Mouse (Mus musculus): Measurements from ENCODE around the gene Gatm.

Gatm gene

GRCm38 (mm10) chr2:122608820-122609219 is 2.3 kb downstream of the Gatm start:
- DNase-seq (ENCODE audit: low spot score in 2 of 2) = no peak

GRCm38 (mm10) chr2:122605829-122606228 is 5.3 kb downstream of the Gatm start:
- DNase-seq (ENCODE audit: low spot score in 2 of 2) = peak in 1 of 2 experiments; percentile 36

GRCm38 (mm10) chr2:122601354-122601753 is 9.7 kb downstream of the Gatm start:
- no peak for DNase-seq (ENCODE audit: low spot score in 2 of 2)

DNA sequence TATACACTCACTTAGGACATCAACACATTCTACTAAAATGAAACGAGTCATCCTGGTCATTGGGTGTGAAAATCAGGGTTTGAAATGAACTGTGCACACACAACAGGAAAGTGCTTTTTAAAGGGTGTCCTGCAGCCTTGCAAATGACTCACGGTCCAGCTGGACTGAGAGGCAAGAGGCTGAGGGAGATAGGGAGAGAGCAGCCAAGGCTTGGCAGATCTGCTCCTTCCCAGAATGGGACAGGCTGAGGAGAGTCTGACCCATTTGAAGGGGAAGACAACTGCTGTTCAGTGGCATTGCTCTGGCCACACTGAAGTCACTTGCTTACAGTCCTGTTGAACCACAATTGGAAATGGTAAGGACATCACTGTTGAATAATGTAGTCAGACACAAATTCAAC is 11.4 kb downstream of the Gatm start:
- no peak for DNase-seq (ENCODE audit: low spot score in 2 of 2)

DNA sequence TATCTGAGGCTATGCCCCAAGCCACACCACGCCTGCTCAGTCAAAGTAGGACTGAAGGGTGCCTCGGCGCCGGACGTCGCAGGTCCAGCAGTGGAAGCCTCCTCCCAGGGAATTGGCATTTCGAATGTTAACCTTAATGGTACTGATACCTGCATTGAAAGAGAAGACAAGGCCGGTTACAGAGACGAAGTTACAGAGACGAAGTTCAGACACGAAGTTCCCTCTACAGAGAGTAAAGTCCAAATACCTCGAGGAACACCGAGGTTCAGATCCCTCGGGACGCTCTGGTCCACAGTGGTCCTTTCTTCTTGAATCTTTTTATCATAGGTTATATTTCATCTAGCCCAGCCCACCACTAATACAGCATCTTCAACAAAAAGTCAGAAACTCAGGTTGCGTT is 15.6 kb downstream of the Gatm start:
- no peak for DNase-seq (ENCODE audit: low spot score in 2 of 2)

DNA sequence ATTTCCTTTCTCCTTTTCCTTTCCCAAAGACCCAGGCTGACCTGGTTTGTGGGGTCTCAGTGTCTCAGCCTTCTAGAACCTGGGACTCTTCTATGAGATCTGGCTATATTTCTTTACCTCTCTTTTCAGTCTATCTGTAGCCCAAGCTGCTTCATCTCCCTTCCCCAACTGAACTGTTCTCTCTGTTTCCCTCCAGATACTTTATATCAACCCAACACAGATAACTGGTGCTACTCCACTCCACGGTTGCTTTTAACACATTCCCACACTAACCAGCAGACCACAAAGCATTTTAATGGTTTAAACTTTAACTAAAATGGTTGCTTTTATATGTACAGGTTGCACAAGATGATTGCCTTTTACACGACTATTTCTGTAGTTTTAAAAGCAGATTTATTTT is 19.9 kb downstream of the Gatm start:
- DNase-seq (ENCODE audit: low spot score in 2 of 2) = no peak

DNA sequence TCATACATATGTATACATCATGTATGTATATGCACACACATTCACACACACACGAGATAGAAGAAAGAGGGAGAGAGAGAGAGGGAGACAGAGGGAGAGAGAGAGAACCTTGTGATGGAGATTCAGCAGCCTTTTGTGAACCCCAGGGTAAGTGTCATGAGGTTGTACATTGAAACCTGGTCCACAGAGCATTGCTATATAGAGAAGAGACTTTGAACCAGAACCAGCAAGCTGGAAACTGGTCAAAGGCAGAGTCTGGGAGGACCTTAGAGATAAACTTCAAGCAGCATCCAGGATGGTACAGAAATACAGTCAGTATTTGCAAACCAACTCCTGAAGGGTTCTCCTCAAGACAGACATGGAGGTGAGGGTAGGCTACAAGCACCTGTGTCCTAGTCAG is 20.8 kb downstream of the Gatm start:
- no peak for DNase-seq (ENCODE audit: low spot score in 2 of 2)

DNA sequence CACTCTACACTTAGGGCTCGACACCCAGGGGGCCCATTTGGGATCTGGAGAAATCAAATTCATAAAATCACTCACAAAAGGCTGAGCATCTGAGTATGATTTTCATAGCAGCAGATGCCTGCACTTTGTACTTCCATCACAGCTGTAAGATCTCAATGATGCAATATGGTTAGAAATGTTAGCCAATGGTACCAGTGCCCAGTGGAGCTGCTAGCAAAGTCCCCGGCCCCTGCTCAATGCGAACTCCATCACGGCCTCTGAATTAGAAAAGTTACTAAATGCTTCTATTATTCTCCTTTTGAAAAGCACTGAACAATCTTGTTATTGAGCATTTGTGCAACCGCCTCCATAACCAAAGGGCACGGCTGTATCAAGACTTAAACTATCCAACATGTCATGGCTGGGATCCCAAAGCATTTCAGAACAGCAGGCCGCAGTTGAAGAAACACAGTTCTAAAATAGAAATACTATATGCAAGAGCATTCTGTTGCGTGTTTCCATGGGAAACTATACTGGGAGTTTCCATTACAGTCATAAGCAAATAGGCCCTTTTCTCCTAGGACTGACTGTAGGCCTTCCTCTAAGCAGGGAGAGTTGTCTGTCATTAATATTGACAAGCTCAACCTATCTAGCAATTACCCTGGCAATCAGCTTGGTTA is 23.1 kb downstream of the Gatm start:
- DNase-seq (ENCODE audit: low spot score in 2 of 2) = no peak

DNA sequence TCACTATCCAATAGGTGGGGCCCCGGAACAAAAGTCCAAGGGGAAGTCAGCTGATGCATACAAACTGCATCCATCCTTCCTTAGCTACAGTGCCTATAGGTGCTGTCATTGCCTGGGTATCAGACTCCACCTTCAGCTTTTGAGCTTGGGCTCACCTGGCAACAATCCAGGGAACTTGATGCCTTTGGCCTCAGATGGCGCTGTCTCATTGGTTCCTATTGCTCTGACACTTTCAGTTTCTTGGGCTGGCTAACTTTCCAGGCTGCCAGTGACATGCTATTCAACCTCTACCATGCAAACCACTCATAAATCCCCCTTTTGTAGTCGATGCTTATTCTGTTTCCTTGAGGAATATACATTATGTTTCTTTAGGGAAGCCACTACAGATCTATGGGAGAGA is 24.8 kb downstream of the Gatm start:
- no peak for DNase-seq (ENCODE audit: low spot score in 2 of 2)

DNA sequence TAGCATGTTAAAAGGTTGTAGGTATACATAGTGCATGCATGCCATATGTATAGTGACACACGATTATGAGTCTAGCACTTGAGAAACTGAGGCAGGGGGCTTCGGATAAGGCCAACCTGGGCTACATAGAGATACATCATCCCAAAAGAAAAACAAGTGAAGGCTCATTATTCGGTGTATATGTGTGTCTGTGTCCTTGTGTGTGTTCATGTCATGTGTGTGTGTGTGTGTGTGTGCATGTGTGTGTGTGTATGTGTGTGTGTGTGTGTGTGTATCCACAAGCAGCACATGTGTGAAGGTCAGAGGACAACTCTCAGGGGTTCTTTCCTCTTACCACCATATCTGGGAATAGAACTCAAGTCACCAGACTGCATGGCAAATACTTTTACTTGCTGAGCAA is 28.8 kb downstream of the Gatm start:
- DNase-seq (ENCODE audit: low spot score in 2 of 2) = no peak

DNA sequence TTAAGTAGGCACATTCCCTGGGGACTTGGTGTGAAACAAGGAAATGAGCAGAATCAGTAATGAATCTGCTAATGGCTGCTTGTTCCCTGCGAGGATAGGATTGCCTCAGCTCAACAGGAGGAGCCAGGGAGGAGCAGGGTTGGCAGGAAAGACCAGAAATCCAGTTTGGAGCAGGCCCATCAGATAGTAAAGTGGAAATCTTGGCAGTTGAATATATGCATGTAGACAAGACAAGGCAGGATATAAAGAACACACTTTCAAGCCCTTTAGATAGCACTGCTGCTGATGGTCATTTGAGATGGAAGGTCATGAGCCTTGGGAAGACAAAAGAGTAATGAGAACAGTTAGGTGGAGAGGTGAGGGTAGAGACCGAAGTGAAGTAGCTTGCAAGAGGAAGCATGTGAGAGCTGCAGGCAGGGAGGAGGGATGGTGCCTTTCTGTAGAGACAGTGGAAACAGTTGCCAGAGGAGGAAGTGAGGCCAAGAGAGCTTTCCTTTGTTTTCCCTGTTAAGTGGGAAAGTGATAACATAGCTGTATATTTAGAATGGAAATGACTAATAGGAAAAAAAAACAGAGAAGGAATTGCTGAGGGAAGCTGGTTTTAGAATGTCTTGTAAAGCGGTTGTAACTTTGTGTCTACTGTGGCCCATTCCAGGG is 29.6 kb downstream of the Gatm start:
- no peak for DNase-seq (ENCODE audit: low spot score in 2 of 2)

- DNase-seq (ENCODE audit: low spot score in 2 of 2) = no peak
These were observed 30.7 kb downstream of the Gatm start for GRCm38 (mm10) chr2:122580426-122580825.

DNA sequence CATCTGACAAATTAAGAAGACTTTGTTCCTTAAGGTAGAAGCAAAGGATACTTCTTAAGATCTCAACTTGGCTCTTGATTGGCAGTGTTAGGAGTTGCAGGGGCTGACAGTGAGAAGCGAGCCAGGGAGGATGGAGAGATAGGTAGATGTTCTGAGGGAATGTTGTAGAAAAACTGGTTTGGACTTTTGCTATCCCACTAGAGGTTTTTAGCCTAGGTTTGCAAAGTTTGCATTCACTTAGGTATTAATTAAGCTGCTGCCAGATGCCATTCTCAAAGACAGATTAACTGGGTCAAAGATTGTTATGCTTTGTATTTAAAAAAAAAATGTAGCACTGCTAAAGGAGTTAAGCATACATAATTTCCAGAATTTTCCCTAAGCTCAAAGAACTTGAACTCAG is 33.8 kb downstream of the Gatm start:
- no peak for DNase-seq (ENCODE audit: low spot score in 2 of 2)

GRCm38 (mm10) chr2:122576295-122576694 is 34.8 kb downstream of the Gatm start:
- DNase-seq (ENCODE audit: low spot score in 2 of 2) = no peak

GRCm38 (mm10) chr2:122575470-122575869 is 35.6 kb downstream of the Gatm start:
- DNase-seq (ENCODE audit: low spot score in 2 of 2) = no peak

DNA sequence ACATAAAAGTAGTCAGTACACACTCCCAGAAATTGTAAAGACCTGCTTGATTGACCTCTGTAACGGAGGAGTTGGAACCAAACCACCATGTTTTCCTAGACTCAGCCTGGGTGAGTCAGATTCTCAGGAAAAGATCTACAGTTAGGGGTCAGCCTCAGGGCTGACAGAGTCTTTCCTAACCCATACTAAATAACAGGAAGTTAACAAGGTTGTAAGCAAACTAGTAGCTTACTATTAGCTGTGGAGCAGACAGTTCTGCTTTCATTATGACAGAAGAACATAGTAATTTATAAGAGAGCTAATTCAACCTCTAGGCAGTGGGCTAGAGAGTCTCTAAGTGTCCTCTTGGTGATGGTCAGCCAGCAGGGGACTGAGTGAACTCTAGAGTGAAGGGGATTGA is 38.7 kb downstream of the Gatm start:
- no peak for DNase-seq (ENCODE audit: low spot score in 2 of 2)

DNA sequence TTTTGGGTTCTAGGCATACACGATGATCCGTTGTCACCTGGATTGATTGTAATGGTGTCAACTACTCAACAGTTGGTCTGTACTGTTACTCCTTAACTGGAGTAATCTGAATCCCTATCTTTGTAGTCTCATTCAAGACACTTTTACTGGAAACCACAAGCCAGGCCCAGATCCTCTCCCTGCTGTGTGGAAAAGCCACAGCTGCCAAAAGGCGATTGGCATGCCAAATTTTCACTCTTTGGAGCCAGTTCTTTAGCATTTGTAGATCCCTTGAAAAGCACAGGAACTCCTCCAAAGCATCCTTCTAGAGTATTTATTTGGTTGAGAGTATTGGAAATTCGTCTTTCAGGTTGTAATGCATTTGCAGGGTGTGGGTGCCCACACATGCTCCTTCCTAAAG is 39.8 kb downstream of the Gatm start:
- no peak for DNase-seq (ENCODE audit: low spot score in 2 of 2)

DNA sequence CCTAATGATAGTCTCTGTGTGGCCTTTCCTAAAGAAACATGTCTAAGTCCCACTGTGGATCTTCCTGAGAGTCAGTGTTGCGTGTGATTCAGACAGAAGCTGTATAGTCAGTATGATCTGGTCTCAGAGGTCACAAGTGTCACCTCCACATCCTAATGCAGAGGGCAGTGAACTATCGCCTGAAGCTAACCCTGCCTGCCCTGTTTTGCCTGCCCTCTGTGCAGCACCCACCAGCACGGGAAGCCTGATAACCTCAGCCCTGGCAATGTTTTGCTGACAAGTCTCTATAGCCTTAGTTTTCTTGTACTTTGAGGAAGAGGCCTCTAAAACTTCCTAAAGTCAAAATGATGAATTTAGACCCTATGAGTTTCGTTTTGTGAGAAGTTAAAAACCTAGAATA is 40.7 kb downstream of the Gatm start:
- no peak for DNase-seq (ENCODE audit: low spot score in 2 of 2)

DNA sequence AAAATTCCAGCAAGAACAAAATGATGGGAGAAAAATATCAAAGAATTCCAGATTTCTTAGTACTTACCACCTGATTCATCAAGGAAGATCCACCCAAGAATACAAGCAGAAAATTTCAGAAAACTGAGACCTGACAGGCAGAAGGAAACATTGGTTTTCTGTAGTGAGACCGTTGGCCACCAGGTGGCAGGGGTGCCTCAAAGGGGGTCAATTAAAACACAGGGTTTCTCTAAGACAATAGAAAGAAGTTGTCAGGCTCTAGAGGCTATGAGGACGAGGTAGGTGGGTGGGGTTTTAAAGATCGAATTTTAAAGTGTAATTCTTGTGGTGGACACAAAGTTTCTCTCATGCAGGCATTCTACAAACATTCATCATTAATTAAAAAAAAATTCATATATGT is 41.7 kb downstream of the Gatm start:
- no peak for DNase-seq (ENCODE audit: low spot score in 2 of 2)

- no peak for DNase-seq (ENCODE audit: low spot score in 2 of 2)
These were observed 48.9 kb downstream of the Gatm start for GRCm38 (mm10) chr2:122562251-122562650.

GRCm38 (mm10) chr2:122561221-122561620 is 49.9 kb downstream of the Gatm start:
- no peak for DNase-seq (ENCODE audit: low spot score in 2 of 2)

GRCm38 (mm10) chr2:122558317-122558716 is 52.8 kb downstream of the Gatm start:
- DNase-seq (ENCODE audit: low spot score in 2 of 2) = peak in 1 of 2 experiments; percentile 34

All from frontal cortex, postnatal 10 days (tissue).